Mouse (Mus musculus): ENCODE measurements at regions not wholly inside any gene's neighbourhood (a gene's known extent, or its start where the extent isn't known, plus 50 kb on each side); places are given as distances from the start of the nearest gene placed in this dataset.
A peak's percentile ranks its signal among the peaks of the same experiment; 100 is the strongest.

DNA sequence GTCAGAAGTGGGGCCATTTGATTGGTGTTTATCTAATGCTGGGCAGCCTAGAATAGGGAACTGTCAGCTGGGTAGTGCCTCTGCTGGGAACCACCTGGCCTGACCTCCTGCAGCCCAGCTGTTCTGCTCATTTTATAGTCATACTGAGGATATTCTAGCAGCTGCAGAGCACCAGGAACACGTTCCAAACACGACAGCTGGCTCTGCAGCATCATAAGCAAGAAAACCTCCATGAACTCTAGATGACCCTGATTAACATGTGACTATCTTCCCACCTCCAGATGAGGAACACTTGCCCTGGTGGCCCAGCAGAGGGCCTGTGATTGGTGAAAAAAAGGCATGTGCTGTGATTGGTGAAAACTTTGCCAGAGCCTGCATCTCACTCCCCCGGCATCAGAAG, 210.6 kb upstream of the Ano5 start:
- DNase-seq (ENCODE audit: low spot score), result peak; percentile 3

DNA sequence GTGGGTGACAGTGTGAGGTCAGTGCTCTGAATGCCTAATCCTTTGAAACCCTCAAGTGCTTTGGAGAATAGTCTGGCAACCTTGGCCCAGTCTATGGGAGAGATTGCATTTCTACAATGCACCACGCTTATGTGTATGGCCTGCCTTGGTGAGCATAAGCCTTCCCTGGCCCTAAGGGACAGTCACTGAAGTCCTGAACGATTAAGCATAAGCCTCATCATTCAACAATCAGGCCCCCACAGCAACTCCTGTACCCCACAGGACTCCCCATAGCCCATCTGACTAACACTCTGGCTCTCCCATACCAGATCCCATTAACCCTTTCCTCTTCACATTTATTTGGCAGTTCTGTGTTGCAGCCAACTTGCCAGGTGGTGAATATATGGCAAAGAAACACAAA, 203.1 kb upstream of the Ano5 start:
- DNase-seq (ENCODE audit: low spot score), result no peak

DNA sequence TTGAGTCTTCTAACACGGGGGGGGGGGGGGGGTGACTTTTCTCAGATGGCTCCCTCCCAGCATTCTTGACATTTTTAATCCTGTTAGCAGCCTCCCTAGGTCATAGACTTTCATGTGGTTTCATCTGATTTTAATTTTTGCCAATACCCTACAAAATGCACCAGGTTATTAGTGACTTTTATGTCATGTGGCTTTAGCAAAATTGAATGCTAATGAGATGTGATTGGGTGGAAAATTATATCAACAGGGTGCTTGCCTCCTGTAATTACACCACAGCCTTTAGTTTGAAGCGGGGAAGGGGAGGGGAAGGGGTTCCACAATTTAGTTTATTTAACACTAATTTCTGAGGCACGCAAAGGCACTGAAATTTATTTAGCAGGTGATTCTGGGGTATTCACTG, 200.6 kb upstream of the Ano5 start:
- DNase-seq (ENCODE audit: low spot score), result no peak

DNA sequence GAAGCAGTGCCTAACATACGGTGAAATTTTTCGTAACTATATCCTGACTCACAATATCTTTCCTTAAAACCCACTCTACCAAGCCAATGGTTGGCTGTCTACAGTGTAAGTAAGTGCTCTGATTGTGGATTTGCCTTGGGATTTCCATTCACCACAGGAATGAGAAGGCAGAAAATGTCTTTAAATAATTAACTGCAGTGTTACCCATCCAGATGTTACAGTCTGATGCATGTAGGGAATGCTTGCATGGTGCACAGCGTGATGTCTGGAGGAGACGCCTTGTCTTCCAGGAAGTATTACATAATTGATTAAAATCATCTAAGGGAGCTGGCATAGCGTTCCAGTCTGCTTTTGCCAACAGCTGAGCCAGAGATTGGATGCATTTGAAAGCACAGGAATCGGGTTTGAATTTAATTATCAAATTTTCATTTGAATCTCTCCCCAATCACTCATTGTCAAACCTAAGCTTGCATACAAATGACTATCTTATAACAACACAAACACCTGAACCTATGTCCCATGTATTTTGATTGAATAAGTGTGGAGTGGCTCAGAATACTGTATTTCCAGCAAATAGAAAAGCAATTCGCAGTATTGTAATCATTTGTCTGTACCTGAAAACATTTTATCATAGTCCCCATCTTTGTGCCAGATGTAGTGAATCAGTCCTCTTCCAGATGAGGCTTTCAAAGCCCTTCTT, 170.8 kb upstream of the Ano5 start:
- DNase-seq (ENCODE audit: low spot score), result no peak

DNA sequence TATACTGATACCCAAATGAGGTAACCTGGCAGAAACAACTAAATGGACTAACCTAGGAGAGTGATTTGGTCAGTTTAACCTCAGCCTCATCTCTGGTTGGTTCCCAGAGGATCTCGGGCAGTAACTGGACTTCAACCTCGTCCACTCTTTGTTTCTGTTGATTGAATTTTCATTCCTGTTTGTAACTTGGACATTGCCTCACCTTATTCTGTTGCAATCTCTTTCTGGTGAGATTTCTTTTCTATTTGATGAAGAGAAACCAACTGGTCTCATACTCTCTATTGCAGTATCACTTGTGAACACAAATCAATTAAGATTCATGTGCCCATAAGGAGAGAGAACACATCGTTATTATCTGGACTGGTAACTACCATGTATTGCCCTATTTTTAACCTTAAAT, 163.3 kb upstream of the Ano5 start:
- DNase-seq (ENCODE audit: low spot score), result no peak

DNA sequence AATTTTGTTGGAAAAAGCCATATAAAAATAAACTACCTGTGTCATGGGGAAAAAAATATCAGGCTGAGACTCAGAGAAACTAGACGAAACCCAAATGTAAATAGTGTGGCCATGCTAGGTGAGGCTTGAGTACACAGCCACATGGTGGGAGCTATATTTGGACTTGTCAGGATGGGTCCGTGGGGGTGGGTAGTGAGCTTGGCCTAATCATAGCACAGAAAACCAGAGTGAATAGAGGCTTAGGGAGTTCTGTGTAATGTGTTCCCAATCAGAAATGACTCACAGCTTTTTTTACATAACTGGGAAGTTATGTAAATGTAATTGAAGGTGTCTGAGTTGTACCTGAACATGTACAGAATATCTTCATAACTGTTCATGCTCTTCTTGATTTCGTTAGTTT, 150.7 kb upstream of the Ano5 start:
- no peak for DNase-seq (ENCODE audit: low spot score)

DNA sequence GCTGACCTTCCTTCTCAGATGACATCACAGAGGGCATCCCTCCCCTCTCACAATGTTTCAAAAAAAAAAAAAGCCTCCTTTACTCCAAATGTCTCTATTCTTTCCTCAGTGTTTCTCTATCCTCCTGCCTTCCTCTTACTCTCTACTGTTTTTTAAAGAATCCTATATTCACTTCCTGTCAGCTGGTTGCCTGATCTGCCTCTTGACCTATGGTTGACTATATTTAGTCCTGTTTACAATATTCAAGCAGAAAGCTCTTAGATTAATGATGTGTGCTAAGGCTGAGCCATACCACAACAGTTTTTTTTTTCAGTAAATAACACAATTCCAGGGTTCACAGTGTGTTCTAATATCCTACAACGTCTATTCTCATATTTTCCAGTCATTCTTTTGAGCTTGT, 133.2 kb upstream of the Ano5 start:
- DNase-seq (ENCODE audit: low spot score), result no peak
